Mouse (Mus musculus) granulocyte monocyte progenitor cell, adult 5-6 weeks (primary cell): ENCODE data around the gene Olfr681. TPM values are rescaled to one million over a fixed set of nuclear protein-coding genes. Genes with fewer than 3 reads are reported as not detected.
"Not testable (repeated sequence)": the region's sequence is repeated elsewhere in the genome, so short reads cannot be mapped to it uniquely, and the experiment has no call there.

Experiments used
- ATAC-seq: replicated peaks from 2 replicates; pipeline ENCODE4 v1.8.0; 2016; ENCODE audit warnings: mild to moderate bottlenecking, moderate TSS enrichment, inconsistent platforms; ENCODE audit not compliant: poor library complexity, severe bottlenecking
- total RNA-seq, 2 experiments: library from RNA; stranded (forward) in 1 of 2; stranded (reverse) in 1 of 2; fragments of 200-712, 200-1000 nt in 1 of 2; fragments of >200 nt in 1 of 2; fragmentation: Nextera tagmentation in 1 of 2; gene quantifications; 2 replicates each; pipeline ENCODE4 v1.2.3; 2014 to 2017

Gene Olfr681
- total RNA-seq (2014; fragmentation: Nextera tagmentation) (not detected in 2 replicates), total RNA-seq (2017) (not detected in 2 replicates)

DNA sequence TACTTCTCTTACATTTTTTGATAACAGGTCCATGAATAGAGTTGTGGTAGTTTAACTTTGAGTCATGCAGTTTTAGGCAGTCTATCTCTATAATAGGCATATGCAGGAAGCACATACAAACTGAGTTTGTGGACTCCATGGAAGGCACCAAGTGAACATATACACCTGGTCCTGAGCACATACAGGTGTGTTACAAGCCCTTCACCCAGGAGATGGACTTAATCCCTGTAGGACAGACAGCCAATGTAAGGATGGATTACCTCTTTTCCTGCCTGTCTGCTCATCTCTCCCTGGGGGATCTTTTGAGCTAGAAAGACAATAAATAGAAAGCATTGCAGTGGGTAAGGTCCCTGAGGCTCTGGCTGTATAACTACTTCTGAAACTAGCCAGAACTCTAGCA is at the start of gene Olfr681:
TSS of gene Olfr681 (plus strand) at position 301 of the 400 bp plus-strand sequence.
- no peak for ATAC-seq

DNA sequence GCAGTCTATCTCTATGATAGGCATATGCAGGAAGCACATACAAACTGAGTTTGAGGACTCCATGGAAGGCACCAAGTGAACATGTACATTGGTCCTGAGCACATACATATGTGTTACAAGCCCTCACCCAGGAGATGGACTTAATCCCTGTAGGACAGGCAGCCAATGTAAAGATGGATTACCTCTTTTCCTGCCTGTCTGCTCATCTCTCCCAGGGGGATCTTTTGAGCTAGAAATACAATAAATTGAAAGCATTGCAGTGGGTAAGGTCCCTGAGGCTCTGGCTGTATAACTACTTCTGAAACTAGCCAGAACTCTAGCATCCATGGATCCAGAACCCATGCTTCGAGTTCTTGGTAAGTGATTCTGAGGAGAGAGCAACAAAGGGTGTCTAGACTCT is 35.7 kb upstream of the Olfr681 start, which contains the start of gene Olfr679:
TSS of gene Olfr679 (plus strand) at position 301 of the 400 bp plus-strand sequence.
- no peak for ATAC-seq

DNA sequence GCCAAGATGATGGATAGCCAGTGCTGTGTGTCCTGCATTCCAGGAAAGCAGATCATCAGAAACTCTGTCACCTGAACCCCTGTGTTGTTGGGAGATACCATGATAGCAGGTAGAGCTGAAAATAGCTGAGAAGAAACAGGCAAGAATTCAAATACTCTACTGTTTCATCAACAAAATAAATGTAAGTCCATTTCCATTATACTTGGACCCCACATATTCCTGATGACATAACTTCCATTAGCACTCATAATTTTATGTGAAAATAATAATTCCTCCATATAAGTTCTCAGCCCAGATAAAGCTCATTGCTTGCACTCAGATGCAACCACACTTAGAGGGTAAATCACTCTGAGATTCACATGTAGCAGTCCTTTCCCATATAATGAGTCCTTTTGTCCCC is 23.9 kb upstream of the Olfr681 start, which contains the start of gene Olfr680-ps1:
TSS of gene Olfr680-ps1 (minus strand) at position 101 of the 400 bp plus-strand sequence.
- ATAC-seq: not testable (repeated sequence)

DNA sequence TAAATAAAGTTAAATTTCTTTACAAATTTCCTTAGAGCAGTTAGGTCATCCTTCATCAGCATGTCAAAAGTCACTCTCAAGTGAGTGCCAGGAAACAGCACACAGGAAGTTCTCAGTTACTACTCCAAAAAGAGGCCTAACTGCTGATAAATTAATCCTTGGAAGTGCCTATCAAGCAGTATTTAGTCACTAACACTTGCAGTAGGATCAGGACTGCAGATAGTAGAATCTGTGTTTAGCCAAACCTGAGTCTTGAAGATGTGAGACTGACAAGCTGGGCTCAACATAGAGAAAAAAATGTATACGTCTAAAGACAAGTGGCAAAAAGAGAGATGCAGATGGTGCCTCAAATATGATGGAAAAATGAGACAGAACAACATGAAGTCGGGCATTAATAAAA is 24.6 kb downstream of the Olfr681 start:
- ATAC-seq: no peak

DNA sequence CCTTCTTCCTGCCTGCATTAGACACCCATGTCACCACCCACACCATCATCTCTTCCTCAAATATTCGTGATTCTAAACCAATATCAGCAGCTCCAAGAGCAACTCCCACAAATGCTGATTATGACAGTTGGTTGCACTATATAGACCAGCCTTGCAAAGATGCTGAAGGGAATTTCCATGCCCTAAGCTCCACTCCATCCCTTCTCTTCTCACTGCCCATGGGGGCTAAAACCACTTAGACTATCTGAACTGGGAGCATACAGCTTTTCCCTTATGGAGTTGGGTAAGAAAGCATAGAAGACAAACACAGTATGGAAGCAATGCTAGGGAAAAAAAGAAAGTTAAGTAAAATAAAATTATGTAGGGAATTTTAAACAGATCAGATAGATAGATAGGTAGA is 30.3 kb downstream of the Olfr681 start, which contains the start of gene Olfr683:
TSS of gene Olfr683 (minus strand) at position 101 of the 400 bp plus-strand sequence.
- no peak for ATAC-seq

DNA sequence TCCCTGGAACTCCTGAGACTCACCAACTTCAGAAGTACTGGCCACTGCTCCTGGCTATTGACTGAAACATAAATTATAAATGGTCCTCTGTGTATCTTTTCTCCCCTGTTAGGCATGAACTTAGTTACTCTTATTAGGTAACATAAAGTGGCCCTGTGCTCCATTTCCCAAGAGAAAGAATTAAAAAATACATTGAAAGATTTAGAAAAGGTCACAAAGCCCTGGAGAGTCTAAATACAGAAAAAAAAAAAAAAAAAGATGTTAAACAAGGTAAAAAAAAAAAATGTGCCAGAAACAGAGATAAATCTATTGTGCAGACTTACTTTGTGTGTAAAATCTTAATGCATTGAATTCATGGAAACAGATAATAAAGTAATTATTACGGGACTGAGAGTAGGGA is 46.9 kb downstream of the Olfr681 start, which contains the start of gene Olfr684:
TSS of gene Olfr684 (minus strand) at position 101 of the 400 bp plus-strand sequence.
- ATAC-seq: no peak

DNA sequence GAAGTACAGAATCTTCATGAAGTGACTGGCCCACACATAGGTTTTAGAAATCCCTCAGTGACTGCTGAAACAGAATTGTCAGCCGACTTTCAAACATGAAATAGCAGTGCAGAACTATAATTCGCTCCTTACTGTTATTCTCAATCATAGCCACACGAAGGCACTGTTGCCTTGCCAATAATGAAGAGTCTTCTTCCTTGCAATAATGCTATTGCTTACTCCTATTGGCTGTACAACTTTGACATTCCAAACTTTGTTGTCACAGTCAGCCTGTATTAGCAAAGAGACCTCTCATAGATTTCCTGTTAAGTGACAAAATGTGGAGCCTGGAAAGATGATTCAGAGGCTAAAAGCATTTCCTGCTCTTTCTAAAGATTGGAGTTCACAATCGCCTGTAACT is 54.1 kb downstream of the Olfr681 start:
- no peak for ATAC-seq

Other genes starting within 250 kb of the Olfr681 start
- gene Olfr665, start 238.8 kb upstream of the Olfr681 start, total RNA-seq (2014; fragmentation: Nextera tagmentation): not detected in 2 replicates
- gene Olfr665, start 238.8 kb upstream of the Olfr681 start, total RNA-seq (2017): not detected in 2 replicates
- not detected in 2 replicates for gene Olfr666, start 220.9 kb upstream of the Olfr681 start, total RNA-seq (2014; fragmentation: Nextera tagmentation)
- gene Olfr666, start 220.9 kb upstream of the Olfr681 start, total RNA-seq (2017): not detected in 2 replicates
- not detected in 2 replicates for gene Olfr667, start 195.4 kb upstream of the Olfr681 start, total RNA-seq (2014; fragmentation: Nextera tagmentation)
- gene Olfr667, start 195.4 kb upstream of the Olfr681 start, total RNA-seq (2017): not detected in 2 replicates
- not detected in 2 replicates for gene Olfr668, start 188.8 kb upstream of the Olfr681 start, total RNA-seq (2014; fragmentation: Nextera tagmentation)
- not detected in 2 replicates for gene Olfr668, start 188.8 kb upstream of the Olfr681 start, total RNA-seq (2017)
- not detected in 2 replicates for gene Olfr669, start 182.6 kb upstream of the Olfr681 start, total RNA-seq (2014; fragmentation: Nextera tagmentation)
- not detected in 2 replicates for gene Olfr669, start 182.6 kb upstream of the Olfr681 start, total RNA-seq (2017)
- not detected in 2 replicates for gene Olfr670, start 154.2 kb upstream of the Olfr681 start, total RNA-seq (2014; fragmentation: Nextera tagmentation)
- gene Olfr670, start 154.2 kb upstream of the Olfr681 start, total RNA-seq (2017): not detected in 2 replicates
- not detected in 2 replicates for gene Olfr671, start 137.7 kb upstream of the Olfr681 start, total RNA-seq (2014; fragmentation: Nextera tagmentation)
- gene Olfr671, start 137.7 kb upstream of the Olfr681 start, total RNA-seq (2017): not detected in 2 replicates
- not detected in 2 replicates for gene Olfr672, start 114.8 kb upstream of the Olfr681 start, total RNA-seq (2014; fragmentation: Nextera tagmentation)
- not detected in 2 replicates for gene Olfr672, start 114.8 kb upstream of the Olfr681 start, total RNA-seq (2017)
- gene Olfr675, start 88.4 kb upstream of the Olfr681 start, total RNA-seq (2014; fragmentation: Nextera tagmentation): not detected in 2 replicates
- not detected in 2 replicates for gene Olfr675, start 88.4 kb upstream of the Olfr681 start, total RNA-seq (2017)
- gene Olfr676, start 84.1 kb upstream of the Olfr681 start, total RNA-seq (2014; fragmentation: Nextera tagmentation): not detected in 2 replicates
- gene Olfr676, start 84.1 kb upstream of the Olfr681 start, total RNA-seq (2017): not detected in 2 replicates
- gene Olfr677, start 65.5 kb upstream of the Olfr681 start, total RNA-seq (2014; fragmentation: Nextera tagmentation): not detected in 2 replicates
- gene Olfr677, start 65.5 kb upstream of the Olfr681 start, total RNA-seq (2017): not detected in 2 replicates
- gene Olfr678, start 52.4 kb upstream of the Olfr681 start, total RNA-seq (2014; fragmentation: Nextera tagmentation): not detected in 2 replicates
- gene Olfr678, start 52.4 kb upstream of the Olfr681 start, total RNA-seq (2017): not detected in 2 replicates
- not detected in 2 replicates for gene Olfr679, start 35.6 kb upstream of the Olfr681 start, total RNA-seq (2014; fragmentation: Nextera tagmentation)
- gene Olfr679, start 35.6 kb upstream of the Olfr681 start, total RNA-seq (2017): not detected in 2 replicates
- not detected in 2 replicates for gene Olfr680-ps1, start 24.0 kb upstream of the Olfr681 start, total RNA-seq (2014; fragmentation: Nextera tagmentation)
- not detected in 2 replicates for gene Olfr680-ps1, start 24.0 kb upstream of the Olfr681 start, total RNA-seq (2017)
- not detected in 2 replicates for gene Olfr683, start 30.2 kb downstream of the Olfr681 start, total RNA-seq (2014; fragmentation: Nextera tagmentation)
- not detected in 2 replicates for gene Olfr683, start 30.2 kb downstream of the Olfr681 start, total RNA-seq (2017)
- gene Olfr684, start 46.8 kb downstream of the Olfr681 start, total RNA-seq (2014; fragmentation: Nextera tagmentation): not detected in 2 replicates
- gene Olfr684, start 46.8 kb downstream of the Olfr681 start, total RNA-seq (2017): not detected in 2 replicates
- gene Olfr685, start 69.2 kb downstream of the Olfr681 start, total RNA-seq (2014; fragmentation: Nextera tagmentation): not detected in 2 replicates
- not detected in 2 replicates for gene Olfr685, start 69.2 kb downstream of the Olfr681 start, total RNA-seq (2017)
- gene Olfr686, start 90.6 kb downstream of the Olfr681 start, total RNA-seq (2014; fragmentation: Nextera tagmentation): not detected in 2 replicates
- not detected in 2 replicates for gene Olfr686, start 90.6 kb downstream of the Olfr681 start, total RNA-seq (2017)
- gene Olfr688, start 171.3 kb downstream of the Olfr681 start, total RNA-seq (2014; fragmentation: Nextera tagmentation): not detected in 2 replicates
- not detected in 2 replicates for gene Olfr688, start 171.3 kb downstream of the Olfr681 start, total RNA-seq (2017)
- not detected in 2 replicates for gene Olfr689, start 194.3 kb downstream of the Olfr681 start, total RNA-seq (2014; fragmentation: Nextera tagmentation)
- gene Olfr689, start 194.3 kb downstream of the Olfr681 start, total RNA-seq (2017): not detected in 2 replicates
- not detected in 2 replicates for gene Olfr690, start 217.3 kb downstream of the Olfr681 start, total RNA-seq (2014; fragmentation: Nextera tagmentation)
- gene Olfr690, start 217.3 kb downstream of the Olfr681 start, total RNA-seq (2017): not detected in 2 replicates
- not detected in 2 replicates for gene Olfr691, start 225.4 kb downstream of the Olfr681 start, total RNA-seq (2014; fragmentation: Nextera tagmentation)
- gene Olfr691, start 225.4 kb downstream of the Olfr681 start, total RNA-seq (2017): not detected in 2 replicates